Mouse (Mus musculus) bone marrow, adult 2 months (tissue): ENCODE data around the gene Mpg.

Experiments
- CTCF ChIP-seq: fragments of 200-500 bp; IDR thresholded peaks from 2 replicates; pipeline ENCODE4 v1.5.1; 2011; ENCODE audit warnings: low read length, control low read depth; ENCODE audit not compliant: control insufficient read depth, insufficient read depth
- POLR2A ChIP-seq: fragments of 200-500 bp; IDR thresholded peaks from 2 replicates; pipeline ENCODE4 v1.6.1; 2011; ENCODE audit warnings: low read depth, mild to moderate bottlenecking, control low read depth, low read length, borderline replicate concordance; ENCODE audit not compliant: control insufficient read depth

GRCm38 (mm10) chr11:32234816-32235485, 8.6 kb downstream of the Mpg start:
- TF ChIP-seq POLR2A (no peak), CTCF (no peak)
